Mouse (Mus musculus): Measurements from ENCODE around the gene Syn1. TPM values are rescaled to one million over a fixed set of nuclear protein-coding genes. Genes with fewer than 3 reads are reported as not detected.
A peak's percentile ranks its signal among the peaks of the same experiment; 100 is the strongest.

The Syn1 gene
- total and polyA plus RNA-seq, 3 experiments: not detected

DNA sequence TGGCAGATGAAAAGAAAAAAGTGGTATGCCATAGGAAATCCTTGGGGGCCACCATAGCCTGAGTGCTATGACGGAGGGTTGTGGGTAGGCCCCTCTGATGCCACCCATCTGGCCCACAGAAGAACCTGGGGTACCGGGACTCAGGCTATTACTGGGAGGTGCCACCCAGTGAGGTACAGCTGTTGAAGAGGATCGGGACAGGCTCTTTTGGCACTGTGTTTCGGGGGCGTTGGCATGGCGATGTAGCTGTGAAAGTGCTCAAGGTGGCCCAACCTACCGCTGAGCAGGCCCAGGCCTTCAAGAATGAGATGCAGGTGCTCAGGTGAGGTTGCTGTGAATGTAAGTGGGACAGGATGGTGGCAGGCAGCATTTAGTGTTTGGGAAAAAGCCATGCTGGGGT lies 67.0 kb downstream of the Syn1 start:
- no peaks in the 10 kb centered on the region for H3K9me3 ChIP-seq (replicated peaks)
- ATAC-seq (ENCODE audit: extremely low read depth, insufficient number of reproducible peaks, low FRiP score, poor library complexity, severe bottlenecking) (no peak), DNase-seq (ENCODE audit: low spot score) (no peak)
- H3K27me3 ChIP-seq (ENCODE audit: insufficient read depth, low read length): no peaks in the 10 kb centered on the region
- H3K4me3 ChIP-seq (ENCODE audit: low read depth, low read length): no peak overlapping the region
- peaks cover 80% of the 10 kb centered on the region for H3K36me3 ChIP-seq (replicated peaks)
- TF ChIP-seq POLR2AphosphoS5 (IDR thresholded peaks at IDR 0.05; ENCODE audit: insufficient replicate concordance, low read depth, low read length) (no peak), CTCF (IDR thresholded peaks at IDR 0.05; ENCODE audit: low read depth, low read length) (no peak), GATA2 (IDR thresholded peaks at IDR 0.05; ENCODE audit: borderline replicate concordance, low read depth, low read length) (no peak), TAL1 (conservative IDR thresholded peaks at IDR 0.05; ENCODE audit: low read depth, low read length) (no peak), GATA1 (IDR thresholded peaks at IDR 0.05; ENCODE audit: borderline replicate concordance, low read length) (no peak)
- H3K4me1 ChIP-seq (ENCODE audit: insufficient read depth, low read depth, low read length): peaks cover 30% of the 10 kb centered on the region

GRCm38 (mm10) chrX:20848256-20848984 lies 72.4 kb downstream of the Syn1 start:
- H3K4me1 ChIP-seq (ENCODE audit: insufficient read depth, low read depth, low read length): peaks cover 26% of the 10 kb centered on the region
- peak overlapping the region; percentile 76 for H3K4me3 ChIP-seq (ENCODE audit: low read depth, low read length)
- H3K36me3 ChIP-seq (replicated peaks): peaks cover 30% of the 10 kb centered on the region
- ATAC-seq (ENCODE audit: extremely low read depth, insufficient number of reproducible peaks, low FRiP score, poor library complexity, severe bottlenecking) (peak; percentile 99), DNase-seq (ENCODE audit: low spot score) (peak; percentile 92)
- H3K9me3 ChIP-seq (replicated peaks): no peaks in the 10 kb centered on the region
- TF ChIP-seq GATA1 (IDR thresholded peaks at IDR 0.05; ENCODE audit: borderline replicate concordance, low read length) (no peak), POLR2AphosphoS5 (IDR thresholded peaks at IDR 0.05; ENCODE audit: insufficient replicate concordance, low read depth, low read length) (no peak), TAL1 (conservative IDR thresholded peaks at IDR 0.05; ENCODE audit: low read depth, low read length) (no peak)
- H3K27me3 ChIP-seq (ENCODE audit: insufficient read depth, low read length): no peaks in the 10 kb centered on the region; the same call in 1 of the 2 replicates

DNA sequence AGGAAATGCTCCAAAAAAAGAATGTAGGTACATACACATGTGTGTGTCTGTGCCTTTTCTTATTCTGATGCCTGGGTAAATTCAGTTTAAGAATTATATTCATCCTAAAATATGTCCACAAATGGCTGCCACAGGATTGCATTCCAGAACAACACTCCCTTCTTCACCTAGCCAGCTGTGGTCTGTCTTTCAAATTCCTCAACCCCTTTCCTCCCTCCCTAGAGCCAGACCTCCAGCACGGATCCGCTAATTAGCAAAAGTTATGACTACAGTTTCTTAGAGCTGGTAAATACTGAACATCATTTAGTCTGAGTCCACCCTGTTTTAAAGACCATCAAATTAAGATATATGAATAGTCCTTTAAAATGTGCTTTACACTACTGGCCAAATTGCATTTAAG lies 73.0 kb downstream of the Syn1 start:
- Histone ChIP-seq H3K27me3 (ENCODE audit: insufficient read depth, low read length) (no peaks in the 10 kb centered on the region; the same call in 1 of the 2 replicates), H3K4me3 (ENCODE audit: low read depth, low read length) (no peak overlapping the region; the same call in 1 of the 2 replicates)
- TF ChIP-seq POLR2AphosphoS5 (IDR thresholded peaks at IDR 0.05; ENCODE audit: insufficient replicate concordance, low read depth, low read length) (no peak), GATA2 (IDR thresholded peaks at IDR 0.05; ENCODE audit: borderline replicate concordance, low read depth, low read length) (no peak), CTCF (IDR thresholded peaks at IDR 0.05; ENCODE audit: low read depth, low read length) (no peak), TAL1 (conservative IDR thresholded peaks at IDR 0.05; ENCODE audit: low read depth, low read length) (no peak)

GRCm38 (mm10) chrX:20847232-20847631 lies 73.6 kb downstream of the Syn1 start:
- ATAC-seq (ENCODE audit: extremely low read depth, insufficient number of reproducible peaks, low FRiP score, poor library complexity, severe bottlenecking) (no peak), DNase-seq (ENCODE audit: low spot score) (no peak)
- H3K4me3 ChIP-seq (ENCODE audit: low read depth, low read length): no peak overlapping the region
- TF ChIP-seq POLR2AphosphoS5 (IDR thresholded peaks at IDR 0.05; ENCODE audit: insufficient replicate concordance, low read depth, low read length): no peak
- no peaks in the 10 kb centered on the region; the same call in 1 of the 2 replicates for H3K27me3 ChIP-seq (ENCODE audit: insufficient read depth, low read length)
- peaks cover 22% of the 10 kb centered on the region for H3K4me1 ChIP-seq (ENCODE audit: insufficient read depth, low read depth, low read length)
- no peaks in the 10 kb centered on the region for H3K9me3 ChIP-seq (replicated peaks)
- peaks cover 23% of the 10 kb centered on the region for H3K36me3 ChIP-seq (replicated peaks)

More for the DNA sequence above, 73.0 kb downstream of the Syn1 start:
- Histone ChIP-seq H3K4me1 (ENCODE audit: insufficient read depth, low read depth, low read length) (peaks cover 22% of the 10 kb centered on the region), H3K9me3 (replicated peaks) (no peaks in the 10 kb centered on the region), H3K36me3 (replicated peaks) (peaks cover 24% of the 10 kb centered on the region)
- ATAC-seq (ENCODE audit: extremely low read depth, insufficient number of reproducible peaks, low FRiP score, poor library complexity, severe bottlenecking) (no peak), DNase-seq (ENCODE audit: low spot score) (no peak)

DNA sequence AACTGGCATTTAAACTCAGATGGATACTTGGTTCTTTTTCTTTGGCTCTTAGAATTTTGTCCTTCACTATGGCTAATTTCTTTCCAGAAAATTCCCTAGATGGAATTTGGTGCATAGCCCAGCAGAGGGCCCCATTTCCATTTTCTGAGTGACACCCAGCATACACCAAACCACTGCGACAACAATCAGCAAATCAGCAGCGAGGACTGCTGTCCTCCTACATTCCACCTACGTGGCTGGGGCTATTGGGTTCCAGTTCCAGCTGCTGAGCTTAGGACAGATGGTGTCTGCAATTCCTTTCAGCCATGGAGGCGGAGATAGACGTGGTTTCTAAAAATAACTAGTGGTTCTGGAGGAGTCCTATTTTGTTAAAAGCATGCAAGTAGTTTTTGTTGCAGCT lies 91.9 kb downstream of the Syn1 start:
- H3K27me3 ChIP-seq (ENCODE audit: insufficient read depth, low read length): no peaks in the 10 kb centered on the region
- H3K4me1 ChIP-seq (ENCODE audit: insufficient read depth, low read depth, low read length): no peaks in the 10 kb centered on the region
- H3K36me3 ChIP-seq (replicated peaks): no peaks in the 10 kb centered on the region
- DNase-seq (ENCODE audit: low spot score): no peak
- H3K4me3 ChIP-seq (ENCODE audit: low read depth, low read length): no peak overlapping the region
- ATAC-seq (ENCODE audit: extremely low read depth, insufficient number of reproducible peaks, low FRiP score, poor library complexity, severe bottlenecking): no peak
- TF ChIP-seq TAL1 (conservative IDR thresholded peaks at IDR 0.05; ENCODE audit: low read depth, low read length): no peak
- H3K9me3 ChIP-seq (replicated peaks): no peaks in the 10 kb centered on the region

DNA sequence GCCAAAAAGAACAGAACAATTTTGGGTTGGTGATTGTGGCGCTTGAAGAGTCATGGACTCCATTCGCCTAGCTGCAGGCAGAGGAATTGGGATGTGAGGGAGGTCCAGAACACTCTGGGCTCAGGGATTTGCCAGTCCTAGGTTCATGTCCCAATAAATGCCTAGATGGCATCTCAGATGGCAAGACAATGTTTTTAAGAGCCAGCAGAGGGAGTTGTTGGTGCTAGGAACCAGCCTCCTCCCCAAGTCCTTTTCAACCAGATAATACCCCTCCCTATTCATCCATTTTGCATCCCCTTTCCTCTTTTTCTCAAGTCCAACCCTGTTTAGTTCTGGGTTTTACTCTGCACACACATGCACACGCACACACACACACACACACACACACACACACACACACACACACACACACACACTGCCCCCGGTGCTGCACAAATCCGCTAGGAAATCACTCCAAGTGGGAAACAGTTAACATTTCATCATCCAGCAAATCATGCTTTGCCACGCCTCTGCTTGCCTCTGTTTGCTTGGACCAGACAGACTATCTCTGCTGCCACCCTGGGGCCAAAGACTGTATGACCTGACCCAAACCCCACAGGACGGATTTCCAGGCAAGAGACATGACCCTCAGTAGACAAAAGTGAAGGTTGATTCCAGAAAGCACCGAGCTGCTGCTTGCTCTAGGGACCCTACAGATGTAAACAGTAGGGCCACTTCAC lies 100.9 kb downstream of the Syn1 start:
- Histone ChIP-seq H3K4me3 (ENCODE audit: low read depth, low read length) (no peak overlapping the region; the same call in 1 of the 2 replicates), H3K4me1 (ENCODE audit: insufficient read depth, low read depth, low read length) (peaks cover 9% of the 10 kb centered on the region), H3K9me3 (replicated peaks) (no peaks in the 10 kb centered on the region), H3K36me3 (replicated peaks) (no peaks in the 10 kb centered on the region), H3K27me3 (ENCODE audit: insufficient read depth, low read length) (no peaks in the 10 kb centered on the region)
- no peak for TF ChIP-seq GATA1 (IDR thresholded peaks at IDR 0.05; ENCODE audit: borderline replicate concordance, low read length)
- TF ChIP-seq GATA2 (IDR thresholded peaks at IDR 0.05; ENCODE audit: borderline replicate concordance, low read depth, low read length): no peak
- no peak for TF ChIP-seq CTCF (IDR thresholded peaks at IDR 0.05; ENCODE audit: low read depth, low read length)
- no peak for TF ChIP-seq TAL1 (conservative IDR thresholded peaks at IDR 0.05; ENCODE audit: low read depth, low read length)
- no peak for TF ChIP-seq POLR2AphosphoS5 (IDR thresholded peaks at IDR 0.05; ENCODE audit: insufficient replicate concordance, low read depth, low read length)
- DNase-seq (ENCODE audit: low spot score) (peak; percentile 19), ATAC-seq (ENCODE audit: extremely low read depth, insufficient number of reproducible peaks, low FRiP score, poor library complexity, severe bottlenecking) (no peak)

All from G1E (cell line).